Mouse (Mus musculus) layer of hippocampus, adult 18-20 months (tissue): ENCODE measurements around the gene Cldn6. TPM values are rescaled to one million over a fixed set of nuclear protein-coding genes. Genes with fewer than 3 reads are reported as not detected.
A peak's percentile ranks its signal among the peaks of the same experiment; 100 is the strongest.

Experiments used
- DNase-seq, 2 experiments: peaks; one replicate each; pipeline ENCODE4 v3.0.0; 2022; ENCODE audit warnings: low spot score in 2 of 2
- total RNA-seq, 2 experiments: library from RNA; stranded (reverse); gene quantifications; 2 replicates each; pipeline ENCODE4 v1.2.3; 2021

Cldn6 gene
- total RNA-seq, 2 experiments from 2014 or later, result not detected

- DNase-seq, result no peak
Observed at GRCm38 (mm10) chr17:23719455-23719854, 40.4 kb downstream of the Cldn6 start.

- no peak for DNase-seq
Observed at GRCm38 (mm10) chr17:23721886-23722285, 42.8 kb downstream of the Cldn6 start.

- DNase-seq, result no peak
Observed at GRCm38 (mm10) chr17:23722376-23723125, 43.5 kb downstream of the Cldn6 start, which contains the start of gene 1520401A03Rik. Gene 1520401A03Rik (minus strand): TSS chr17:23722783.

- no peak for DNase-seq
Observed at GRCm38 (mm10) chr17:23725477-23725876, 46.4 kb downstream of the Cldn6 start.

- DNase-seq, result peak; percentile 89 to 96
Observed at GRCm38 (mm10) chr17:23725999-23726757, 47.1 kb downstream of the Cldn6 start, which contains the start of gene Pkmyt1. Gene Pkmyt1 (plus strand): TSS chr17:23726336.

GRCm38 (mm10) chr17:23726758-23727142 lies 47.7 kb downstream of the Cldn6 start:
- DNase-seq, result peak in 1 of 2 experiments; percentile 57

GRCm38 (mm10) chr17:23730441-23730840 lies 51.4 kb downstream of the Cldn6 start:
- DNase-seq, result no peak

Other genes starting within 250 kb of the Cldn6 start
- not detected for gene Vmn2r117, start 199.6 kb upstream of the Cldn6 start, total RNA-seq
- gene Zfp213, start 115.0 kb upstream of the Cldn6 start, total RNA-seq, result 1 to 10 TPM; 7.9 to 8.0 TPM
- 10 to 100 TPM; 28.0 to 29.6 TPM for gene Zfp13, start 79.8 kb upstream of the Cldn6 start, total RNA-seq
- not detected for gene Zscan10, start 78.4 kb upstream of the Cldn6 start, total RNA-seq
- gene Mmp25, start 34.0 kb upstream of the Cldn6 start, total RNA-seq, result under 1 TPM in 1 of 2 experiments, not detected in 1; 0.10 TPM
- gene Bicdl2, start 18.7 kb upstream of the Cldn6 start, total RNA-seq, result not detected
- gene Hcfc1r1, start 5.7 kb upstream of the Cldn6 start, total RNA-seq, result 100 to 1,000 TPM; 117 to 122 TPM
- gene Thoc6, start 5.4 kb upstream of the Cldn6 start, total RNA-seq, result 10 to 100 TPM in 1 of 2 experiments, 1 to 10 TPM in 1; 8.8 to 10.0 TPM
- gene Tnfrsf12a, start 1.8 kb upstream of the Cldn6 start, total RNA-seq, result 1 to 10 TPM; 6.4 to 7.0 TPM
- not detected for gene Cldn9, start 4.8 kb downstream of the Cldn6 start, total RNA-seq
- gene 1520401A03Rik, start 43.5 kb downstream of the Cldn6 start, total RNA-seq, result under 1 TPM in 1 of 2 experiments, not detected in 1; 0.33 TPM
- gene Pkmyt1, start 47.1 kb downstream of the Cldn6 start, total RNA-seq, result 1 to 10 TPM; 3.4 to 3.8 TPM
- gene Paqr4, start 61.6 kb downstream of the Cldn6 start, total RNA-seq, result 10 to 100 TPM; 52.0 to 53.6 TPM
- under 1 TPM; 0.30 to 0.52 TPM for gene Kremen2, start 66.6 kb downstream of the Cldn6 start, total RNA-seq
- gene Flywch1, start 92.4 kb downstream of the Cldn6 start, total RNA-seq, result 100 to 1,000 TPM; 390 to 405 TPM
- 1 to 10 TPM; 8.6 to 8.7 TPM for gene Flywch2, start 106.8 kb downstream of the Cldn6 start, total RNA-seq
- gene Srrm2, start 111.3 kb downstream of the Cldn6 start, total RNA-seq, result 100 to 1,000 TPM; 509 to 565 TPM
- gene Elob, start 149.9 kb downstream of the Cldn6 start, total RNA-seq, result 100 to 1,000 TPM; 355 to 375 TPM
- under 1 TPM in 1 of 2 experiments, not detected in 1; 0.41 TPM for gene Prss33, start 156.8 kb downstream of the Cldn6 start, total RNA-seq
- gene Prss32, start 164.6 kb downstream of the Cldn6 start, total RNA-seq, result not detected
- 1 to 10 TPM in 1 of 2 experiments, under 1 TPM in 1; 0.89 to 2.4 TPM for gene Prss41, start 164.9 kb downstream of the Cldn6 start, total RNA-seq
- gene Prss21, start 188.8 kb downstream of the Cldn6 start, total RNA-seq, result not detected
- gene Dcpp1, start 201.6 kb downstream of the Cldn6 start, total RNA-seq, result not detected
- gene Dcpp2, start 201.6 kb downstream of the Cldn6 start, total RNA-seq, result not detected
- gene Dcpp3, start 238.2 kb downstream of the Cldn6 start, total RNA-seq, result not detected